Comparison of ENCODE assay signal across 33 mouse cellular contexts in genomic region chr10:14215512-14215911, GRCm38 (mm10).
DNase-seq lines count a peak whose midpoint lies in the region; ATAC-seq and TF ChIP-seq lines count a peak whose summit lies in the region.
"Had no signal": no experiment of that assay in that cellular context is flagged by ENCODE, and none has a peak within 500 bp of the region (broad histone marks: within the 10 kb centered on the region; RNA-seq: fewer than 3 reads in every experiment).

No protein-coding gene starts in this region.

- no peak overlapping the region for H3K9ac ChIP-seq in stomach, postnatal 0 days (ENCODE audit: low read length)
- H3K9ac ChIP-seq: embryonic facial prominence, embryonic 13.5 days; hindbrain, embryonic 12.5 days; liver, embryonic 15.5 days; lung, embryonic 15.5 days; midbrain, embryonic 15.5 days; neural tube, embryonic 13.5 days; stomach, embryonic 15.5 days had no signal

- no peak overlapping the region for H3K4me2 ChIP-seq in stomach, postnatal 0 days (replicated peaks; ENCODE audit: low read depth)
- H3K4me2 ChIP-seq: embryonic facial prominence, embryonic 13.5 days; hindbrain, embryonic 12.5 days; liver, embryonic 15.5 days; lung, embryonic 15.5 days; midbrain, embryonic 15.5 days; neural tube, embryonic 13.5 days; stomach, embryonic 15.5 days had no signal

- WGBS in stomach, postnatal 0 days = 79% methylated on average over 4 of the region's 4 CpGs
- 76% methylated on average over 4 of the region's 4 CpGs for WGBS in embryonic facial prominence, embryonic 10.5 days

- no peaks in the 10 kb centered on the region for H3K9me3 ChIP-seq in stomach, postnatal 0 days (ENCODE audit: control insufficient read depth, low read length)
- H3K9me3 ChIP-seq in embryonic facial prominence, embryonic 10.5 days = peaks cover 4% of the 10 kb centered on the region; the same call in 1 of the 2 replicates
- H3K9me3 ChIP-seq: G1E; liver, embryonic 15.5 days; lung, embryonic 15.5 days; midbrain, embryonic 15.5 days; stomach, embryonic 15.5 days had no signal

- peak; percentile 45 for ATAC-seq in frontal cortex, adult (ENCODE audit: low TSS enrichment)
- no peak for ATAC-seq in stomach, postnatal 0 days (ENCODE audit: low FRiP score, low TSS enrichment)
- ATAC-seq: activated CD4-positive, CD25-positive, alpha-beta regulatory T cell, adult 4 months; inflammation-experienced regulatory T-cells, adult 6 months; midbrain, embryonic 15.5 days had no signal

- H3K27ac ChIP-seq in stomach, postnatal 0 days (replicated peaks) = no peak overlapping the region
- no peak overlapping the region for H3K27ac ChIP-seq in embryonic facial prominence, embryonic 10.5 days (replicated peaks)
- H3K27ac ChIP-seq: embryonic facial prominence, embryonic 13.5 days; heart, adult 2 months; hindbrain, embryonic 12.5 days; kidney, postnatal 0 days; limb, embryonic 10.5 days; liver, embryonic 15.5 days; macrophage; midbrain, embryonic 15.5 days; neural tube, embryonic 13.5 days; stomach, embryonic 15.5 days had no signal

- no peak overlapping the region for H3K4me3 ChIP-seq in stomach, postnatal 0 days (ENCODE audit: low read depth, low read length)
- no peak overlapping the region for H3K4me3 ChIP-seq in embryonic facial prominence, embryonic 10.5 days
- H3K4me3 ChIP-seq: embryonic facial prominence, embryonic 13.5 days; erythroblast, embryonic 14.5 days; heart, adult 2 months; hindbrain, embryonic 12.5 days; limb, embryonic 10.5 days; liver, embryonic 15.5 days; lung, embryonic 15.5 days; midbrain, embryonic 15.5 days; myocyte; neural tube, embryonic 13.5 days; stomach, embryonic 15.5 days had no signal

- TF ChIP-seq CTCF in stomach, postnatal 0 days (IDR thresholded peaks at IDR 0.05; ENCODE audit: low read depth) = no peak

- no peaks in the 10 kb centered on the region for H3K27me3 ChIP-seq in stomach, postnatal 0 days (ENCODE audit: control insufficient read depth, insufficient read depth, low read length)
- H3K27me3 ChIP-seq in embryonic facial prominence, embryonic 10.5 days (replicated peaks; ENCODE audit: low read depth, poor library complexity, severe bottlenecking) = no peaks in the 10 kb centered on the region
- H3K27me3 ChIP-seq: CH12.LX; embryonic facial prominence, embryonic 13.5 days; hindbrain, embryonic 12.5 days; liver, embryonic 15.5 days; lung, embryonic 15.5 days; midbrain, embryonic 15.5 days; neural tube, embryonic 13.5 days; stomach, embryonic 15.5 days had no signal

- no peaks in the 10 kb centered on the region for H3K36me3 ChIP-seq in stomach, postnatal 0 days (ENCODE audit: control insufficient read depth, insufficient read depth, low read length)
- no peaks in the 10 kb centered on the region for H3K36me3 ChIP-seq in embryonic facial prominence, embryonic 10.5 days (replicated peaks)
- H3K36me3 ChIP-seq: embryonic facial prominence, embryonic 13.5 days; G1E; hindbrain, embryonic 12.5 days; limb, embryonic 10.5 days; liver, embryonic 15.5 days; lung, embryonic 15.5 days; midbrain, embryonic 15.5 days; neural tube, embryonic 13.5 days; stomach, embryonic 15.5 days had no signal

- DNase-seq in frontal cortex, postnatal 10 days (ENCODE audit: low spot score in 2 of 2) = no peak
- peak; percentile 61 to 69 for DNase-seq in left cerebral cortex, adult 18-20 months (ENCODE audit: low spot score in 2 of 2)
- no peak for DNase-seq in left cerebral cortex, adult 11 months (ENCODE audit: low spot score)
- peak; percentile 23 for DNase-seq in 3T3-L1 (ENCODE audit: low read depth, low spot score)
- DNase-seq in brain, adult 2 months (ENCODE audit: low read depth, low spot score) = peak; percentile 85
- DNase-seq in stomach, postnatal 0 days (ENCODE audit: low spot score) = no peak
- DNase-seq in embryonic facial prominence, embryonic 10.5 days (ENCODE audit: low spot score) = no peak
- DNase-seq: adrenal gland, adult 8-10 months; B cell, adult 2 months; cerebellum, adult 18-20 months; cerebellum, postnatal 14 days; heart, adult 2 months; kidney, adult 2 months; liver; thymus, adult 2 months; thymus, postnatal 4 days had no signal

- TF ChIP-seq EP300 in stomach, postnatal 0 days (optimal IDR thresholded peaks at IDR 0.05) = no peak

- H3K4me1 ChIP-seq in stomach, postnatal 0 days (replicated peaks; ENCODE audit: control insufficient read depth, insufficient read depth) = no peaks in the 10 kb centered on the region
- 0 out of 2 replicates have a peak, but pooled peaks cover 3% of the 10 kb centered on the region for H3K4me1 ChIP-seq in embryonic facial prominence, embryonic 10.5 days
- H3K4me1 ChIP-seq: hindbrain, embryonic 12.5 days; liver, embryonic 15.5 days; midbrain, embryonic 15.5 days; neural tube, embryonic 13.5 days; stomach, embryonic 15.5 days had no signal

Comparison
In these comparisons a context has a peak if more than half of its experiments do, and no peak if none do; other contexts are left out.
1. DNase-seq: peak in left cerebral cortex, adult 18-20 months (2 of 2), 3T3-L1 (single experiment) and brain, adult 2 months (single experiment); none in frontal cortex, postnatal 10 days (0 of 2), left cerebral cortex, adult 11 months (single experiment), stomach, postnatal 0 days (single experiment) and embryonic facial prominence, embryonic 10.5 days (single experiment).